Mouse (Mus musculus) inflammation-experienced regulatory T-cells, adult 6 months (primary cell): ENCODE data around the gene Adck2. TPM values are rescaled to one million over a fixed set of nuclear protein-coding genes. Genes with fewer than 3 reads are reported as not detected.
A peak's percentile ranks its signal among the peaks of the same experiment; 100 is the strongest.

Source experiments
- ATAC-seq: one replicate; pipeline ENCODE4 v1.8.0; 2017
- polyA plus RNA-seq, 3 experiments: library from polyadenylated mRNA; unstranded; fragments of 100-300 nt; shearing (Covaris generic); gene quantifications; one replicate each; pipeline ENCODE4 v1.2.1; 2017

The Adck2 gene
- 10 to 100 TPM; 23.2 to 43.1 (median 30.5) TPM for polyA plus RNA-seq

- ATAC-seq: peak; percentile 98
These were observed at the start of gene Adck2 for GRCm38 (mm10) chr6:39573791-39574554. Gene Adck2 (plus strand): TSS chr6:39573873.

GRCm38 (mm10) chr6:39526797-39527196 is 46.9 kb upstream of the Adck2 start:
- no peak for ATAC-seq

GRCm38 (mm10) chr6:39527337-39527784 is 46.3 kb upstream of the Adck2 start:
- no peak for ATAC-seq

DNA sequence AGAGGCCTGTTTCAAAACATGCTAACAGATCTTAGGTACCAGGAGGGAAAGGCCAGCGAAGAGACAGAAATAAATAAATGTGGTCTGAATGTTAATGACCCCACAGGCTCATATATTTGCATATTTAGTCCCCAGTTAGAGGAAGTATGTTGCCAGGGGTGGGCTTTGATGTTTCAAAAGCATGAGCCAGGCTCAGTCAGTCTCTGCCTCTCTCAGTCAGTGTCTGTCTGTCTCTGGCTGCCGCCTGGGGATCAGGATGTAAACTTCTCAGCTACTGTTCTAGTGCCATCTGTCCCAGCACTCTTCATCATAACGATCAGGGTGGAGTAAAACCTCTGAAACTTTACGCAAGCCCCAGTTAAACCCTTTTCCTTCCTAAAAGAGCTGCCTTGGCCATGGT is 45.9 kb upstream of the Adck2 start:
- no peak for ATAC-seq

DNA sequence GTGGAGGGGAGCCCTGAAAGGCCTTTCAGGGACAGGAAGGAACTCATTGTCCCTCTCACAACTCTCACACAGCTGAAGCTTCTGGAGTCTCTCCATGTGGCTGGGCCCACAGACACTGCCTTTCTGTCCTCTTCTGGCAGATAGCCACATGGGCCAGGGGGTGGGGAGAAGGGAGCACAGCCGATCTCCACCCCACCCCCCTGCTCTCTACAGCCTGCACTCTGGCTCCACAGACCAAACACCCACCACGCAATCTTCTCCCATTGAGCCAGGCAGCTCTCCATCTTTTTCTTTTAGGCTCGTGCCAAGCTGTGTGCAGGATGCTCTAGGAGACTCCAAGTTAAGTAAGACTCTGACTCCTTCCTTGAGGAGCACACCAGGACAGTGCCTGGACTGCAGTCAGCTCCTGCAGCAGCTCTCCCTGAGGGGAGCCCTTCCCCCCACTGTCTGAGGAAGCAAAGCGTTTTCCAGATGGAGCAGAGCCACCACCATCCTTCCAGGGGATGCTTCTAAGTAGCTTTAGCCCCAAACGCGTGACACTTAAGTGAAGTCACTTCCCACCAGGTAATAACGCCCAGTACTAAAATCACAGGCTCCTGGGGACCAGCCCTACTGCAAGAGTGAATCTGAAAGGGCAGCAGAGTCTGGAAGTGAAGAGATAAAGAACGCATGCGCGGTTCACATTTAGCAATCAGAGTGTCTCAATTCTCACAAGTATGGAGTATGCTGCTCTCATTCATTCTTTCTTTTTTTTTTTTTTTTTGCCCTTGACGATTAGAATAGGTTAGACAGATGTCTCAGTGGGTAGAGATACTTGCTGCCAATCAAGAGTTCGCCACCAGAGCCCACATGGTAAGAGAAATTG is 44.8 kb upstream of the Adck2 start:
- no peak for ATAC-seq

GRCm38 (mm10) chr6:39534944-39535343 is 38.7 kb upstream of the Adck2 start:
- ATAC-seq: no peak

GRCm38 (mm10) chr6:39536621-39537020 is 37.1 kb upstream of the Adck2 start:
- ATAC-seq: no peak

DNA sequence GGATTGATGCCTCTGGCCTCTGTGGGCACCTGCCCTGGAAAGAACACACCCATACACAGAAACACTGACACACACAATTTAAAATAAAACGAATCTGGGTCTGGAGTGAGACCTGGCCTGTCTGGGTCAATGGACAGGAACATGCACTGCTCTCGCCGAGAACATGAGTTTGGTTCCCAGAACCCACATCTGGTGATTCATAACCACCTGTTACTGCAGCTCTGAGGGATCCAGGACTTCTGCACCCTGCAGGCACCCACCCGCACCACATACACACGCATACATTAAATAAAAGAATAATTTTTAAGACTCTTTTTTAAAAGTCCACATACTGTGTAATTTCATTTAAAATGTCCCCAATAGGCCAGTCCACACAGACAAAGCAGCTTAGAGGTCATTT is 36.4 kb upstream of the Adck2 start:
- no peak for ATAC-seq

- no peak for ATAC-seq
These were observed 35.4 kb upstream of the Adck2 start for GRCm38 (mm10) chr6:39538227-39538626.

GRCm38 (mm10) chr6:39539679-39540155 is 34.0 kb upstream of the Adck2 start:
- ATAC-seq: no peak

GRCm38 (mm10) chr6:39540563-39540962 is 33.1 kb upstream of the Adck2 start:
- no peak for ATAC-seq

GRCm38 (mm10) chr6:39542631-39543597 is 30.8 kb upstream of the Adck2 start:
- ATAC-seq: no peak

- ATAC-seq: no peak
These were observed 29.8 kb upstream of the Adck2 start for GRCm38 (mm10) chr6:39543769-39544420.

GRCm38 (mm10) chr6:39545474-39545873 is 28.2 kb upstream of the Adck2 start:
- ATAC-seq: no peak

DNA sequence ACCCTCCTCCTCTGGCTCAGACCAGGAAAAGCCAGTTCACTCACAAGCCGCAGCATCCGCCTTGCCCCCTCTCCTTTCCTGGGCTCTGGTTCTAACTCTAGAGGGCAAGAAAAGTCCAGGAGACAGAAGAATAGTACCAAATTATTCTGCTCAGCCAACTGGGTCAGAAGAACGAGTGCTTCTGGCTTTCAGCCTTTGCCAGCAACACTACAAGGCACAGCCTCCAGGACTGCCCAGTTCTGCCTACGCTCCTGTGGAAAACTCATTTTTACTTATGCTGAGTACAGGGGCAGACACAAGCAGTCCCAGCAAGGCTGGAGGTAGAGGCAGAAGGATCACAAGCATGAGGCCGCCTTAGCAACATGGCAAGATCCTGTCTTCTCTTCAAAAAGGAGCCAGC is 25.6 kb upstream of the Adck2 start:
- no peak for ATAC-seq

DNA sequence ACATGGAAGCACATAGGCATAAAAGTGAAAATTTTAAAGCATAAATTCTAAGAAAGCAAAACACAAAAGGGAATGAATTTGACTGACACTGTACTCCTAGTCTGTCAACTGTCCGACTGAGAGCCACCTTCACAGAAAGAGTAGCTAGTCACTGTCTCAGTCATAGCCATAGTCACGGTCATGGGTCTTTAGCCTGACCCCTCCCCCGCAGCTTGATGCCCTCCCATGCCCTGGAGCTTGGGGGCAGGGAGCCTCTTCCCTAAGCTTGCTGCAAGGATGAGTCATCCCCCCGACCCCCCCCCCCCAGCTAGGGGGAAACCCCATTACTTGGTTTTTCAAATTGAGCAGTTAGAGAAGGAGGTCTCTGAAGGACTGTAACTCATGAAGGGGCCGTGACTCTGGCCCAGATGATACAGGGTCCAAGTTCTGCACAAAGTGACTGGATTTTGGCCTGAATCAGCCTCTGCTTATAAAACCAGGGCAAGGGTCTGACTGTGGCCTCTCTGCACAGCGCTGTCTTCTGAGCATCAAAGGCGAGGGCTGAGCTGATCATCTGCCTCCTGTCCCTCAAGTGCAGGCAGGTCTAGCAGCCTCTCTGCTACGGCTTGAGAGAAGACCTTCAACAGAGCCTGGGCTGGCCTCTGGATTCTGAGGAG is 21.6 kb upstream of the Adck2 start:
- no peak for ATAC-seq

DNA sequence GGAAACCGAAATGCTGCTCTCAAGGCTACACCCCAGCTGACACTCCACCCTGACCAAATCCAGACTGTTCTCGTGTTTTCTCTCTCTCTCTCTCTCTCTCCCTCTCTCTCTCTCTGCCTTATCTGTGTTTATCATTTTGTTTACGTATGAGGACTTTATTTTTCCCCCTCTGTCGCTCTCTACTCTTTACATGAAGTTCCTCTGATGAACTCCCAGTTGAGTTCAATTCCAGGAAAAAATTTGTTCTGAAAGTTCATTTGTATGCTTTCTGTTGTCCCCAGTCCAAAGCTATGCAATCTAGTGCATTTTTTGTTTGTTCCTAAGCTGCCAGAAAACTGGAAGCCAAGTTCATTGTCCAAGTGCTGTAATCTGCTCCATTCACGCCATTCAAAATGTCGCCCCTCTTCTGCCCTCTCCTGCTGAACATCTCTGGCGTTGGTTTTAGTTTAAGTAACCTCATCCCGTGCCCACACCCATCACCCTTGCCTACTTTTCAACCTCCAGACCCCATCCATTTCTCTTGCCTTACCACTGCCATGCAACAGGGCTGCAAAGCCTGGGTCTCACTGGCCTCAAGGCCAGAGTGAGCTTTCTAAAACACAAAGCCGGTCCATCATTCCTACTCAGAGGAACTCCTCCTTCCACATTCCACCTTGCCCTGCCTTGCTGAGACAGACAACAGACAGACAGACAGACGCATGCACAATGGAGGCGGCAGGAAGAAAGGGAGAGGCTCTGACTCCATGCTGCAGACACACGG is 18.6 kb upstream of the Adck2 start:
- ATAC-seq: no peak

DNA sequence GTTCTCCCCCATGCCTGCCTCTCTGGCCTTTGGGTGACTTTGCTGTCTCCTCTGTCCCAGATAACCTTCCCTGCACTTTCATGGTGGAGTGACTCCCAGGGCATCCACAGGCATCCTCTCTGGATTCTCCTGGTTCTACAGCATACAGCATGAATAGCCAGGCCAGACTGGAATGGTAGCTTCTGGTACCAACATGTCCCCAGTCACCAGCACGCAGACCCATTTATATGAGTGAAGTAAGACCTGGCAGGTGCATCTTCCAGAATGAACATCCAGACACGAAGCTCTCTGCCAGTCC is 18.1 kb upstream of the Adck2 start:
- ATAC-seq: no peak

DNA sequence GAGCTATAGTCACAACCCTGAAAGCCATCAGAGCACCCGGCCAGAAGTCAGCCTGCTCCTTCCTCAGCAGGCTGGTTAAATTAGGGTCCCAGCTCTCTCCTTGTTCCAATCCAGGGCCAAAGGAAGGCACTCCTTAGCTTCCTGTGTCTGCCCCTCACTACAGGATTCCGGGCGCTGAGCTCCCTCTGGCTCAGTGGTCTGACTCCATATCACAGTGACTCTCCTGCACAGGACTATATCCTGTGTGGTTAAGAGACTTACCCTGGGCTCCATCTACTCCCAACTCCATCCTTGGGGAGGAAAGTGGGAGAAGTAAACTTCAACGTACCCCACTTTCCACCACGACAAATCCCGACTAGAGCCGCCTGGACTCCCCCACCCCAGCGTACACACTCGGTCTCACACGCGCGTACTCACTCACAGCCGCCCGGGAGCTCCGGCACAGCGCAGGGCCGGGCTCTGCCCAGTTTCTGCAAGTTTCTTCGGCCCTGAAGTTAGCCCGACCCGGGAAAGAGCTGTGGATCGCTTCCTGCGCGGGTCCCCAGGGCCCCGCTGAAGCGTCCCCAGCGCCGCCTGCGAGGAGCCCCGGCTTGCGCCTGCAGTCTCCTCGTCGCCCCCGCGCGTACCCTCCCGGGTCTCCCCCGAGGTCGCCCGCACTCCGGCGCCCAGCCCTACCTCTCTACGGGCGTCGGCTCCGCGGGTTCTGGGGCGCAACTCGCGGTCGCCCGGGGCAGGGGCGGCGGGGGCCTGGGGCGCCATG is 16.6 kb upstream of the Adck2 start:
- no peak for ATAC-seq

- no peak for ATAC-seq
These were observed 15.9 kb upstream of the Adck2 start, which contains the start of gene Dennd2a for GRCm38 (mm10) chr6:39557723-39558261. Gene Dennd2a (minus strand): TSS chr6:39557867.
